Mouse (Mus musculus): Measurements from ENCODE around the gene Dnaic2.
A peak's percentile ranks its signal among the peaks of the same experiment; 100 is the strongest.

The Dnaic2 gene

GRCm38 (mm10) chr11:114726965-114727825 is at the start of gene Dnaic2:
Gene Dnaic2 (plus strand): TSS chr11:114727408.
- H3K27me3 ChIP-seq (ENCODE audit: control insufficient read depth, insufficient read depth, low read length, poor library complexity, severe bottlenecking): no peaks in the 10 kb centered on the region; the same call in 1 of the 2 replicates
- no peaks in the 10 kb centered on the region for H3K36me3 ChIP-seq (ENCODE audit: control insufficient read depth, insufficient read depth, low read length, poor library complexity, severe bottlenecking)
- DNase-seq (ENCODE audit: low read depth, low spot score): peak; percentile 53

GRCm38 (mm10) chr11:114679582-114679981 is 47.6 kb upstream of the Dnaic2 start:
- DNase-seq (ENCODE audit: low read depth, low spot score): no peak
- H3K27me3 ChIP-seq (ENCODE audit: control insufficient read depth, insufficient read depth, low read length, poor library complexity, severe bottlenecking): no peaks in the 10 kb centered on the region

GRCm38 (mm10) chr11:114680291-114680690 is 46.9 kb upstream of the Dnaic2 start:
- no peaks in the 10 kb centered on the region for H3K27me3 ChIP-seq (ENCODE audit: control insufficient read depth, insufficient read depth, low read length, poor library complexity, severe bottlenecking)
- no peaks in the 10 kb centered on the region for H3K36me3 ChIP-seq (ENCODE audit: control insufficient read depth, insufficient read depth, low read length, poor library complexity, severe bottlenecking)
- no peak for DNase-seq (ENCODE audit: low read depth, low spot score)

More at GRCm38 (mm10) chr11:114679582-114679981, 47.6 kb upstream of the Dnaic2 start:
- no peaks in the 10 kb centered on the region for H3K36me3 ChIP-seq (ENCODE audit: control insufficient read depth, insufficient read depth, low read length, poor library complexity, severe bottlenecking)

- Histone ChIP-seq H3K36me3 (ENCODE audit: control insufficient read depth, insufficient read depth, low read length, poor library complexity, severe bottlenecking) (no peaks in the 10 kb centered on the region), H3K27me3 (ENCODE audit: control insufficient read depth, insufficient read depth, low read length, poor library complexity, severe bottlenecking) (no peaks in the 10 kb centered on the region)
- DNase-seq (ENCODE audit: low read depth, low spot score): no peak
These were observed 46.2 kb upstream of the Dnaic2 start for GRCm38 (mm10) chr11:114681054-114681453.

- no peak for DNase-seq (ENCODE audit: low read depth, low spot score)
- Histone ChIP-seq H3K27me3 (ENCODE audit: control insufficient read depth, insufficient read depth, low read length, poor library complexity, severe bottlenecking) (no peaks in the 10 kb centered on the region), H3K36me3 (ENCODE audit: control insufficient read depth, insufficient read depth, low read length, poor library complexity, severe bottlenecking) (no peaks in the 10 kb centered on the region)
These were observed 44.8 kb upstream of the Dnaic2 start for GRCm38 (mm10) chr11:114682321-114682900.

GRCm38 (mm10) chr11:114683029-114683721 is 44.0 kb upstream of the Dnaic2 start:
- no peak for DNase-seq (ENCODE audit: low read depth, low spot score)
- no peaks in the 10 kb centered on the region for H3K36me3 ChIP-seq (ENCODE audit: control insufficient read depth, insufficient read depth, low read length, poor library complexity, severe bottlenecking)
- no peaks in the 10 kb centered on the region for H3K27me3 ChIP-seq (ENCODE audit: control insufficient read depth, insufficient read depth, low read length, poor library complexity, severe bottlenecking)

GRCm38 (mm10) chr11:114683722-114684621 is 43.2 kb upstream of the Dnaic2 start:
- peak; percentile 56 for DNase-seq (ENCODE audit: low read depth, low spot score)
- no peaks in the 10 kb centered on the region for H3K36me3 ChIP-seq (ENCODE audit: control insufficient read depth, insufficient read depth, low read length, poor library complexity, severe bottlenecking)
- H3K27me3 ChIP-seq (ENCODE audit: control insufficient read depth, insufficient read depth, low read length, poor library complexity, severe bottlenecking): no peaks in the 10 kb centered on the region

- no peaks in the 10 kb centered on the region for H3K27me3 ChIP-seq (ENCODE audit: control insufficient read depth, insufficient read depth, low read length, poor library complexity, severe bottlenecking)
- H3K36me3 ChIP-seq (ENCODE audit: control insufficient read depth, insufficient read depth, low read length, poor library complexity, severe bottlenecking): no peaks in the 10 kb centered on the region
- peak; percentile 70 for DNase-seq (ENCODE audit: low read depth, low spot score)
These were observed 42.4 kb upstream of the Dnaic2 start for GRCm38 (mm10) chr11:114684627-114685373.

GRCm38 (mm10) chr11:114685526-114686040 is 41.6 kb upstream of the Dnaic2 start:
- no peaks in the 10 kb centered on the region for H3K27me3 ChIP-seq (ENCODE audit: control insufficient read depth, insufficient read depth, low read length, poor library complexity, severe bottlenecking)
- H3K36me3 ChIP-seq (ENCODE audit: control insufficient read depth, insufficient read depth, low read length, poor library complexity, severe bottlenecking): no peaks in the 10 kb centered on the region
- no peak for DNase-seq (ENCODE audit: low read depth, low spot score)

- no peak for DNase-seq (ENCODE audit: low read depth, low spot score)
- H3K36me3 ChIP-seq (ENCODE audit: control insufficient read depth, insufficient read depth, low read length, poor library complexity, severe bottlenecking): no peaks in the 10 kb centered on the region
- no peaks in the 10 kb centered on the region for H3K27me3 ChIP-seq (ENCODE audit: control insufficient read depth, insufficient read depth, low read length, poor library complexity, severe bottlenecking)
These were observed 40.8 kb upstream of the Dnaic2 start for GRCm38 (mm10) chr11:114686221-114686959.

- Histone ChIP-seq H3K36me3 (ENCODE audit: control insufficient read depth, insufficient read depth, low read length, poor library complexity, severe bottlenecking) (no peaks in the 10 kb centered on the region), H3K27me3 (ENCODE audit: control insufficient read depth, insufficient read depth, low read length, poor library complexity, severe bottlenecking) (no peaks in the 10 kb centered on the region)
- no peak for DNase-seq (ENCODE audit: low read depth, low spot score)
These were observed 39.5 kb upstream of the Dnaic2 start for GRCm38 (mm10) chr11:114687574-114688188.

GRCm38 (mm10) chr11:114688729-114689128 is 38.5 kb upstream of the Dnaic2 start:
- H3K27me3 ChIP-seq (ENCODE audit: control insufficient read depth, insufficient read depth, low read length, poor library complexity, severe bottlenecking): no peaks in the 10 kb centered on the region
- H3K36me3 ChIP-seq (ENCODE audit: control insufficient read depth, insufficient read depth, low read length, poor library complexity, severe bottlenecking): no peaks in the 10 kb centered on the region
- no peak for DNase-seq (ENCODE audit: low read depth, low spot score)

GRCm38 (mm10) chr11:114690192-114690591 is 37.0 kb upstream of the Dnaic2 start:
- Histone ChIP-seq H3K27me3 (ENCODE audit: control insufficient read depth, insufficient read depth, low read length, poor library complexity, severe bottlenecking) (no peaks in the 10 kb centered on the region), H3K36me3 (ENCODE audit: control insufficient read depth, insufficient read depth, low read length, poor library complexity, severe bottlenecking) (no peaks in the 10 kb centered on the region)
- no peak for DNase-seq (ENCODE audit: low read depth, low spot score)

Measured in splenic B cell, adult 2 months (primary cell).